Mouse (Mus musculus) midbrain, embryonic 12.5 days (tissue): ENCODE results near the gene Slc5a2. TPM values are rescaled to one million over a fixed set of nuclear protein-coding genes. Genes with fewer than 3 reads are reported as not detected.

Experiments
- ATAC-seq: fragments of 200-750 bp; cut with Nextera tagmentation; 2 replicates; pipeline ENCODE4 v1.8.0; 2017; ENCODE audit warnings: low read depth, moderate TSS enrichment, moderate library complexity; ENCODE audit not compliant: low FRiP score
- H3K27ac ChIP-seq: fragments of 300-500 bp; sonication (generic); replicated peaks from 2 replicates; pipeline ENCODE4 v1.5.1; 2016; ENCODE audit warnings: mild to moderate bottlenecking
- H3K27me3 ChIP-seq: fragments of 300-500 bp; sonication (generic); 2 replicates; pipeline ENCODE4 v1.6.1; 2016; ENCODE audit warnings: mild to moderate bottlenecking
- H3K36me3 ChIP-seq: fragments of 300-500 bp; sonication (generic); 2 replicates; pipeline ENCODE4 v1.6.1; 2016
- H3K4me1 ChIP-seq: fragments of 300-500 bp; sonication (generic); 2 replicates; pipeline ENCODE4 v1.6.1; 2016
- H3K4me2 ChIP-seq: fragments of 300-500 bp; sonication (generic); replicated peaks from 2 replicates; pipeline ENCODE4 v1.6.1; 2016; ENCODE audit warnings: mild to moderate bottlenecking, moderate library complexity
- H3K4me3 ChIP-seq: fragments of 300-500 bp; sonication (generic); 2 replicates; pipeline ENCODE4 v1.5.1; 2016; ENCODE audit warnings: mild to moderate bottlenecking
- H3K9ac ChIP-seq: fragments of 300-500 bp; sonication (generic); replicated peaks from 2 replicates; pipeline ENCODE4 v1.6.1; 2016; ENCODE audit warnings: mild to moderate bottlenecking, moderate library complexity
- H3K9me3 ChIP-seq: fragments of 300-500 bp; sonication (generic); 2 replicates; pipeline ENCODE4 v1.6.1; 2016; ENCODE audit warnings: mild to moderate bottlenecking
- WGBS: fragments of 180-500 bp; shearing (Covaris S2); methylation state at CpG from one replicate; pipeline ENCODE4 v1.1.7; 2016; 5-methylcytosine and 5-hydroxymethylcytosine counted together
- polyA plus RNA-seq: library from polyadenylated mRNA; unstranded; fragments of >200 nt; fragmentation: Nextera tagmentation; extraction: Ambion mirVana; gene quantifications from 2 replicates; pipeline ENCODE4 v1.2.1, GENCODE M21; 2016

Slc5a2 gene
- polyA plus RNA-seq, 1 experiment from 2014 or later: not detected

DNA sequence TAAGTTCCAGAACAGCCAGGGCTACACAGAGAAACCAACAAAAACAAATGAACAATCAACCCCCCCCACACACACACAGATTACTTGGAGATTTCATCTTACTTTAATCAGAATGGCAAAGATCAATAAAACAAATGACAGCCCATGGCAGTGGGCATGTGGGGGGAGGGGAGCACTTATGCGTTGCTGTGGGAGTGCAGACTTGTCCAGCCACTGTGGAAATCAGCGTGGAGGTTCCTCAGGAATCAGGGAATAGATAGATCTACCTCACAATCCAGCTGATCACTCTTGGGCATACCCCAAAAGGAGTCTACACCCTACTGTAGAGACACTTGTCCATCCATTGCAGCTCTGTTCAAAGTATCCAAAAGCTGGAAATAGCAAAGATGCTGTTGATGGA lies 10.5 kb upstream of the Slc5a2 start:
- no peak for ATAC-seq
- H3K9ac ChIP-seq: no peak overlapping the region
- H3K27me3 ChIP-seq: peaks cover 26% of the 10 kb centered on the region
- peaks cover 13% of the 10 kb centered on the region for H3K4me1 ChIP-seq
- H3K9me3 ChIP-seq: no peaks in the 10 kb centered on the region
- 66% methylated on average over 2 of the region's 2 CpGs for WGBS
- no peak overlapping the region for H3K27ac ChIP-seq
- H3K4me3 ChIP-seq: no peak overlapping the region
- no peak overlapping the region for H3K4me2 ChIP-seq
- H3K36me3 ChIP-seq: no peaks in the 10 kb centered on the region

GRCm38 (mm10) chr7:128255757-128256156 lies 9.7 kb upstream of the Slc5a2 start:
- Histone ChIP-seq H3K36me3 (no peaks in the 10 kb centered on the region), H3K4me2 (no peak overlapping the region), H3K27me3 (peaks cover 26% of the 10 kb centered on the region), H3K9me3 (no peaks in the 10 kb centered on the region), H3K4me1 (peaks cover 13% of the 10 kb centered on the region), H3K9ac (no peak overlapping the region), H3K27ac (no peak overlapping the region), H3K4me3 (no peak overlapping the region)
- ATAC-seq: no peak
- WGBS: 87% methylated on average over 5 of the region's 5 CpGs

GRCm38 (mm10) chr7:128256783-128257334 lies 8.6 kb upstream of the Slc5a2 start:
- no peak for ATAC-seq

DNA sequence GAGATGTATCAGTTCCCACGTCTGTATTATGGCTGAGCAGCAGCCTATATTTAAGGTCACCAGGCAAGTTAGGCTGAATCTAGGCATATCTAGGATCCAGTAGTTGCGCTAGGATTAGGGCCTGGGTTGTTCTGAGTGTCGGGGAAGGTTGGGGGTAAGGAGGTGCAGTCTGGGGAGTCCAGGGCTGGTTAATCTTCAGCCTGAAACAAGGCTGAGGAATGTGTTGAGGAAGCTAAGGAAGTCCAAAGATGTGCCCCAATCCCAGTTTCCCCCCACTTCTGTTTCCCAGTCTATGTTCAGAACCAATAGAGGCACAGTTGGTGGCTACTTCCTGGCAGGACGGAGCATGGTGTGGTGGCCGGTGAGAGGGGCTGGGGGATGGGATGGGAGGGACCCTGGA lies 599 bp downstream of the Slc5a2 start:
- Histone ChIP-seq H3K36me3 (peaks cover 7% of the 10 kb centered on the region; the same call in 1 of the 2 replicates), H3K4me3 (no peak overlapping the region), H3K9me3 (no peaks in the 10 kb centered on the region), H3K4me1 (no peaks in the 10 kb centered on the region), H3K9ac (no peak overlapping the region), H3K27ac (no peak overlapping the region), H3K27me3 (no peaks in the 10 kb centered on the region), H3K4me2 (no peak overlapping the region)
- ATAC-seq: no peak
- WGBS: 79% methylated on average over 5 of the region's 5 CpGs

More at GRCm38 (mm10) chr7:128256783-128257334, 8.6 kb upstream of the Slc5a2 start:
- Histone ChIP-seq H3K36me3 (no peaks in the 10 kb centered on the region), H3K4me2 (no peak overlapping the region), H3K4me1 (peaks cover 12% of the 10 kb centered on the region), H3K27ac (no peak overlapping the region), H3K4me3 (no peak overlapping the region), H3K9me3 (no peaks in the 10 kb centered on the region), H3K27me3 (peaks cover 20% of the 10 kb centered on the region), H3K9ac (no peak overlapping the region)
- 66% methylated on average over 5 of the region's 5 CpGs for WGBS

DNA sequence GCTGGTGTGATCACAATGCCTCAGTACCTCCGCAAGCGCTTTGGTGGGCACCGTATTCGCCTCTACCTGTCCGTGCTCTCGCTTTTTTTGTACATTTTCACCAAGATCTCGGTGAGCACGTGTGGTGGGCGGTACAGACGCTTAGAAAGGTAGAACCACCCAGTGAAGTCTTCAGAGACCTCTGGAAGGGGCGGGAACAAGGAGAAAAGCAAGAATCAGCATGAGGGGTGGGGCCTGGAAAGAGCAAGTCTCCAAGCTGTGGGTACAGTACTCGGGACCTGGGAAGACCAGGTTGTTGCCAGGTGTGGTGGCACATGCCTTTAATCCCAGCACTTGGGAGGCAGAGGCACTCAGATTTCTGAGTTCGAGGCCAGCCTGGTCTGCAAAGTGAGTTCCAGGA lies 1.9 kb downstream of the Slc5a2 start:
- no peak for ATAC-seq
- no peak overlapping the region for H3K9ac ChIP-seq
- H3K4me1 ChIP-seq: no peaks in the 10 kb centered on the region
- H3K9me3 ChIP-seq: no peaks in the 10 kb centered on the region
- WGBS: 65% methylated on average over 13 of the region's 13 CpGs
- no peak overlapping the region for H3K27ac ChIP-seq
- H3K4me3 ChIP-seq: no peak overlapping the region
- no peaks in the 10 kb centered on the region for H3K27me3 ChIP-seq
- peaks cover 18% of the 10 kb centered on the region for H3K36me3 ChIP-seq
- H3K4me2 ChIP-seq: no peak overlapping the region

GRCm38 (mm10) chr7:128267813-128268212 lies 2.4 kb downstream of the Slc5a2 start:
- H3K4me1 ChIP-seq: no peaks in the 10 kb centered on the region
- no peak overlapping the region for H3K4me3 ChIP-seq
- 91% methylated on average over 7 of the region's 7 CpGs for WGBS
- no peaks in the 10 kb centered on the region for H3K27me3 ChIP-seq
- no peak overlapping the region for H3K27ac ChIP-seq
- ATAC-seq: no peak
- H3K36me3 ChIP-seq: peaks cover 22% of the 10 kb centered on the region
- H3K4me2 ChIP-seq: no peak overlapping the region
- H3K9ac ChIP-seq: no peak overlapping the region
- H3K9me3 ChIP-seq: no peaks in the 10 kb centered on the region

GRCm38 (mm10) chr7:128270431-128270850 lies 5.0 kb downstream of the Slc5a2 start:
- 67% methylated on average over 13 of the region's 13 CpGs for WGBS
- no peaks in the 10 kb centered on the region for H3K9me3 ChIP-seq
- no peak overlapping the region for H3K4me3 ChIP-seq
- no peak overlapping the region for H3K9ac ChIP-seq
- peaks cover 43% of the 10 kb centered on the region for H3K36me3 ChIP-seq
- H3K4me2 ChIP-seq: no peak overlapping the region
- H3K27ac ChIP-seq: no peak overlapping the region
- no peaks in the 10 kb centered on the region for H3K27me3 ChIP-seq
- H3K4me1 ChIP-seq: no peaks in the 10 kb centered on the region
- no peak for ATAC-seq

- no peaks in the 10 kb centered on the region for H3K4me1 ChIP-seq
- no peak overlapping the region for H3K9ac ChIP-seq
- 0 out of 2 replicates have a peak, but pooled peaks cover under 1% of the 10 kb centered on the region for H3K27me3 ChIP-seq
- H3K27ac ChIP-seq: no peak overlapping the region
- peaks cover 53% of the 10 kb centered on the region for H3K36me3 ChIP-seq
- no peak for ATAC-seq
- no peaks in the 10 kb centered on the region for H3K9me3 ChIP-seq
- 92% methylated on average over 9 of the region's 9 CpGs for WGBS
- H3K4me2 ChIP-seq: no peak overlapping the region
- H3K4me3 ChIP-seq: no peak overlapping the region
Measured at GRCm38 (mm10) chr7:128271496-128271895, 6.0 kb downstream of the Slc5a2 start.

GRCm38 (mm10) chr7:128276051-128276450 lies 10.6 kb downstream of the Slc5a2 start:
- no peak overlapping the region for H3K4me3 ChIP-seq
- H3K27ac ChIP-seq: no peak overlapping the region
- no peak overlapping the region for H3K9ac ChIP-seq
- H3K27me3 ChIP-seq: peaks cover 32% of the 10 kb centered on the region
- peaks cover 57% of the 10 kb centered on the region for H3K36me3 ChIP-seq
- ATAC-seq: no peak
- H3K4me1 ChIP-seq: no peaks in the 10 kb centered on the region
- WGBS: 94% methylated on average over 6 of the region's 6 CpGs
- H3K4me2 ChIP-seq: no peak overlapping the region
- no peaks in the 10 kb centered on the region for H3K9me3 ChIP-seq

- H3K9ac ChIP-seq: no peak overlapping the region
- peaks cover 12% of the 10 kb centered on the region for H3K4me1 ChIP-seq
- H3K27me3 ChIP-seq: peaks cover 37% of the 10 kb centered on the region
- H3K36me3 ChIP-seq: peaks cover 27% of the 10 kb centered on the region
- no peaks in the 10 kb centered on the region for H3K9me3 ChIP-seq
- ATAC-seq: no peak
- H3K4me2 ChIP-seq: no peak overlapping the region
- 82% methylated on average over 4 of the region's 4 CpGs for WGBS
- no peak overlapping the region for H3K27ac ChIP-seq
- no peak overlapping the region for H3K4me3 ChIP-seq
Measured at GRCm38 (mm10) chr7:128279750-128280149, 14.3 kb downstream of the Slc5a2 start.

GRCm38 (mm10) chr7:128281765-128282164 lies 16.3 kb downstream of the Slc5a2 start:
- no peak for ATAC-seq
- peaks cover 52% of the 10 kb centered on the region for H3K27me3 ChIP-seq
- WGBS: 73% methylated on average over 11 of the region's 11 CpGs
- H3K27ac ChIP-seq: no peak overlapping the region
- H3K9ac ChIP-seq: no peak overlapping the region
- 0 out of 2 replicates have a peak, but pooled peaks cover 13% of the 10 kb centered on the region for H3K36me3 ChIP-seq
- H3K4me2 ChIP-seq: no peak overlapping the region
- no peaks in the 10 kb centered on the region for H3K9me3 ChIP-seq
- H3K4me1 ChIP-seq: peaks cover 12% of the 10 kb centered on the region
- no peak overlapping the region for H3K4me3 ChIP-seq

GRCm38 (mm10) chr7:128282532-128283244 lies 17.2 kb downstream of the Slc5a2 start:
- Histone ChIP-seq H3K27me3 (peaks cover 56% of the 10 kb centered on the region), H3K9ac (no peak overlapping the region), H3K4me2 (no peak overlapping the region), H3K9me3 (no peaks in the 10 kb centered on the region), H3K4me1 (peaks cover 12% of the 10 kb centered on the region), H3K27ac (peak overlapping the region; percentile 56), H3K4me3 (no peak overlapping the region), H3K36me3 (peaks cover 19% of the 10 kb centered on the region)
- no peak for ATAC-seq
- 11% methylated on average over 7 of the region's 7 CpGs for WGBS
